In genomic region chrX:74452773-74453172, GRCm38 (mm10) we compare ENCODE assay signal across 10 mouse cellular contexts. TPM values are rescaled to one million over a fixed set of nuclear protein-coding genes. Genes with fewer than 3 reads are reported as not detected.
DNase-seq lines count a peak whose midpoint lies in the region; ATAC-seq and TF ChIP-seq lines count a peak whose summit lies in the region.
"Had no signal": no experiment of that assay in that cellular context is flagged by ENCODE, and none has a peak within 500 bp of the region (broad histone marks: within the 10 kb centered on the region; RNA-seq: fewer than 3 reads in every experiment).

No protein-coding gene starts in this region.

- no peaks in the 10 kb centered on the region for H3K9me3 ChIP-seq in ES-E14 (ENCODE audit: control insufficient read depth, insufficient read depth, low read depth, low read length)
- H3K9me3 ChIP-seq in midbrain, embryonic 12.5 days = no peaks in the 10 kb centered on the region
- H3K9me3 ChIP-seq: embryonic facial prominence, embryonic 13.5 days; liver, embryonic 15.5 days had no signal

- H3K36me3 ChIP-seq in ES-E14 (ENCODE audit: control insufficient read depth, insufficient read depth, low read length, poor library complexity, severe bottlenecking) = peaks cover 2% of the 10 kb centered on the region
- H3K36me3 ChIP-seq in midbrain, embryonic 12.5 days = 0 out of 2 replicates have a peak, but pooled peaks cover 9% of the 10 kb centered on the region

- ATAC-seq in midbrain, embryonic 12.5 days (ENCODE audit: low FRiP score, low read depth) = peak; percentile 60; the same call in 1 of the 2 replicates

- in situ Hi-C loops in ES-E14 (cut with MboI; ENCODE audit: low sequenced_read_pairs in 2 of 2, unreplicated experiment in 2 of 2) = no loop called here

- DNase-seq in layer of hippocampus, adult 2 months (ENCODE audit: low spot score in 2 of 2) = no peak
- DNase-seq in layer of hippocampus, postnatal 36 days = no peak
- DNase-seq in ES-E14 (ENCODE audit: low read depth, low spot score) = no peak
- peak; percentile 36 for DNase-seq in embryo, embryonic 11 days
- no peak for DNase-seq in urinary bladder, postnatal 36 days (ENCODE audit: low spot score in 2 of 2)
- no peak for DNase-seq in spleen, postnatal 4 days (ENCODE audit: low spot score in 2 of 2)
- DNase-seq in urinary bladder, adult 18-20 months (ENCODE audit: low spot score in 2 of 2) = no peak

- no peak overlapping the region for H3K4me3 ChIP-seq in layer of hippocampus, adult 2 months
- no peak overlapping the region for H3K4me3 ChIP-seq in ES-E14 (ENCODE audit: insufficient read depth in 1 of 2, low read depth in 1 of 2, low read length in 2 of 2, poor library complexity in 1 of 2, severe bottlenecking in 1 of 2)
- no peak overlapping the region for H3K4me3 ChIP-seq in midbrain, embryonic 12.5 days
- H3K4me3 ChIP-seq: embryonic facial prominence, embryonic 13.5 days; liver, embryonic 15.5 days had no signal

- no peak overlapping the region for H3K27ac ChIP-seq in layer of hippocampus, adult 2 months
- H3K27ac ChIP-seq in ES-E14 (ENCODE audit: insufficient read depth, low read depth, low read length, poor library complexity, severe bottlenecking) = no peak overlapping the region
- H3K27ac ChIP-seq in midbrain, embryonic 12.5 days (replicated peaks) = no peak overlapping the region
- H3K27ac ChIP-seq: embryonic facial prominence, embryonic 13.5 days; liver, embryonic 15.5 days had no signal

- H3K27me3 ChIP-seq in midbrain, embryonic 12.5 days = no peaks in the 10 kb centered on the region
- H3K27me3 ChIP-seq: embryonic facial prominence, embryonic 13.5 days; liver, embryonic 15.5 days had no signal

- H3K4me1 ChIP-seq in ES-E14 (ENCODE audit: control insufficient read depth in 2 of 2, insufficient read depth in 2 of 2, low read length in 2 of 2, poor library complexity in 1 of 2) = no peaks in the 10 kb centered on the region
- no peaks in the 10 kb centered on the region for H3K4me1 ChIP-seq in midbrain, embryonic 12.5 days
- H3K4me1 ChIP-seq: embryonic facial prominence, embryonic 13.5 days; liver, embryonic 15.5 days had no signal

- no peak overlapping the region for H3K9ac ChIP-seq in ES-E14 (ENCODE audit: insufficient read depth, low read depth, low read length, poor library complexity, severe bottlenecking)
- no peak overlapping the region for H3K9ac ChIP-seq in midbrain, embryonic 12.5 days (replicated peaks)
- H3K9ac ChIP-seq: embryonic facial prominence, embryonic 13.5 days; liver, embryonic 15.5 days had no signal

- 19% methylated on average over 4 of the region's 4 CpGs for WGBS in midbrain, embryonic 12.5 days

- peak; percentile 80 for TF ChIP-seq CTCF in layer of hippocampus, adult 2 months (conservative IDR thresholded peaks at IDR 0.05)

- no peak overlapping the region for H3K4me2 ChIP-seq in midbrain, embryonic 12.5 days (replicated peaks)
- H3K4me2 ChIP-seq: embryonic facial prominence, embryonic 13.5 days; liver, embryonic 15.5 days had no signal

TF ChIP-seq in ES-E14, 5 proteins besides CTCF, POLR2A, EP300 and RAD21:
- TF ChIP-seq ZNF384 (IDR thresholded peaks at IDR 0.05; ENCODE audit: low read depth, low read length) (no peak), ZC3H11A (IDR thresholded peaks at IDR 0.05; ENCODE audit: borderline replicate concordance, low read depth, low read length) (peak; percentile 33; the same call in 1 of the 2 replicates), MAFK (IDR thresholded peaks at IDR 0.05; ENCODE audit: insufficient read depth, low read depth, low read length) (no peak), CHD2 (IDR thresholded peaks at IDR 0.05; ENCODE audit: low read depth, low read length) (no peak), HCFC1 (IDR thresholded peaks at IDR 0.05; ENCODE audit: borderline replicate concordance, insufficient read depth, low read length) (no peak)

RNA-seq across cellular contexts. Expression of gene G6pdx, which starts 23.8 kb away (rescaled TPM):
- 10 to 100 TPM; 27.1 to 30.2 TPM for total RNA-seq in layer of hippocampus, adult 2 months (2021)
- total RNA-seq in layer of hippocampus, postnatal 36 days (2021) = 10 to 100 TPM; 24.9 to 29.5 TPM
- 30.1 and 30.3 TPM in 2 replicates for total RNA-seq in ES-E14 (2012; rRNA removed)
- 53.6 and 54.1 TPM in 2 replicates for polyA plus RNA-seq in midbrain, embryonic 12.5 days (2016; fragmentation: Nextera tagmentation; extraction: Ambion mirVana)

RNA-seq across cellular contexts. Expression of gene Gm6880, which starts 28.4 kb away (rescaled TPM):
- not detected for total RNA-seq in layer of hippocampus, adult 2 months (2021)
- not detected for total RNA-seq in layer of hippocampus, postnatal 36 days (2021)
- total RNA-seq in ES-E14 (2012; rRNA removed) = 1.3 and 4.7 TPM in 2 replicates
- polyA plus RNA-seq in midbrain, embryonic 12.5 days (2016; fragmentation: Nextera tagmentation; extraction: Ambion mirVana) = not detected in 2 replicates
- polyA plus RNA-seq: embryonic facial prominence, embryonic 13.5 days; liver, embryonic 15.5 days had no signal

RNA-seq across cellular contexts. Expression of gene Ikbkg, which starts 59.7 kb away (rescaled TPM):
- total RNA-seq in layer of hippocampus, adult 2 months (2021) = 10 to 100 TPM; 49.9 to 51.7 TPM
- 10 to 100 TPM; 47.1 to 50.4 TPM for total RNA-seq in layer of hippocampus, postnatal 36 days (2021)
- total RNA-seq in ES-E14 (2012; rRNA removed) = 15.4 and 25.3 TPM in 2 replicates
- 23.2 and 24.4 TPM in 2 replicates for polyA plus RNA-seq in midbrain, embryonic 12.5 days (2016; fragmentation: Nextera tagmentation; extraction: Ambion mirVana)

RNA-seq across cellular contexts. Expression of gene Fam3a, which starts 59.7 kb away (rescaled TPM):
- 10 to 100 TPM; 18.3 to 23.8 TPM for total RNA-seq in layer of hippocampus, adult 2 months (2021)
- total RNA-seq in layer of hippocampus, postnatal 36 days (2021) = 10 to 100 TPM; 18.8 to 24.2 TPM
- 8.9 and 9.6 TPM in 2 replicates for total RNA-seq in ES-E14 (2012; rRNA removed)
- polyA plus RNA-seq in midbrain, embryonic 12.5 days (2016; fragmentation: Nextera tagmentation; extraction: Ambion mirVana) = 30.5 and 33.2 TPM in 2 replicates
